Mouse (Mus musculus): ENCODE measurements around the gene Tomm20.

GRCm38 (mm10) chr8:126922981-126923380 is 22.7 kb downstream of the Tomm20 start:
- TF ChIP-seq POLR2A (IDR thresholded peaks at IDR 0.05; ENCODE audit: borderline replicate concordance, extremely low read depth, low read depth, low read length): no peak
- no peak for TF ChIP-seq CTCF (IDR thresholded peaks at IDR 0.05; ENCODE audit: insufficient read depth, low read length)
